Mouse (Mus musculus) heart, adult 2 months (tissue): Measurements from ENCODE around the gene Cchcr1. TPM values are rescaled to one million over a fixed set of nuclear protein-coding genes. Genes with fewer than 3 reads are reported as not detected.
"Not testable (repeated sequence)": the region's sequence is repeated elsewhere in the genome, so short reads cannot be mapped to it uniquely, and the experiment has no call there.

Source experiments
- DNase-seq, 2 experiments: peaks; one replicate each; pipeline ENCODE4 v3.0.0; 2021
- H3K27ac ChIP-seq: fragments of 200-600 bp; 2 replicates; pipeline ENCODE4 v1.8.1; 2022
- H3K27me3 ChIP-seq: fragments of 200-500 bp; 2 replicates; pipeline ENCODE4 v1.6.1; 2012; ENCODE audit warnings: mild to moderate bottlenecking, low read length, inconsistent platforms, mixed read lengths; ENCODE audit not compliant: control insufficient read depth, insufficient read depth
- H3K36me3 ChIP-seq: fragments of 200-500 bp; 2 replicates; pipeline ENCODE4 v1.6.1; 2012; ENCODE audit warnings: low read length, inconsistent platforms; ENCODE audit not compliant: control insufficient read depth, insufficient read depth
- H3K4me1 ChIP-seq: fragments of 200-500 bp; 2 replicates; pipeline ENCODE4 v1.6.1; 2011; ENCODE audit warnings: low read length; ENCODE audit not compliant: control insufficient read depth, insufficient read depth
- H3K4me3 ChIP-seq: fragments of 200-600 bp; 2 replicates; pipeline ENCODE4 v1.8.1; 2022
- H3K79me2 ChIP-seq: fragments of 200-500 bp; replicated peaks from 2 replicates; pipeline ENCODE4 v1.6.1; 2012; ENCODE audit warnings: mild to moderate bottlenecking, inconsistent platforms, low read length, moderate library complexity, mixed read lengths; ENCODE audit not compliant: control insufficient read depth, insufficient read depth
- H3K9ac ChIP-seq: fragments of 200-500 bp; 2 replicates; pipeline ENCODE4 v1.6.1; 2012; ENCODE audit warnings: low read depth, mild to moderate bottlenecking, control low read depth, inconsistent platforms, low read length, mixed read lengths
- CTCF ChIP-seq: fragments of 200-600 bp; IDR thresholded peaks from 2 replicates; pipeline ENCODE4 v1.8.1; 2022; ENCODE audit warnings: antibody characterized with exemption, mild to moderate bottlenecking, moderate library complexity
- EP300 ChIP-seq: fragments of 200-500 bp; IDR thresholded peaks from 2 replicates; pipeline ENCODE4 v1.6.1; 2011; ENCODE audit warnings: low read depth, low read length, control low read depth; ENCODE audit not compliant: insufficient read depth
- POLR2A ChIP-seq: fragments of 200-500 bp; IDR thresholded peaks from 2 replicates; pipeline ENCODE4 v1.6.1; 2011; ENCODE audit warnings: mild to moderate bottlenecking, low read depth, low read length, control low read depth; ENCODE audit not compliant: insufficient read depth
- WGBS: fragments of 180-500 bp; shearing (Covaris S2); methylation state at CpG from one replicate; pipeline ENCODE4 v1.1.7; 2018; 5-methylcytosine and 5-hydroxymethylcytosine counted together
- intact Hi-C: fragments of 180-260 bp; cut with DNase I; formaldehyde crosslinking; loops from one replicate; pipeline ENCODE4 v1.15.1; 2025
- polyA plus RNA-seq: library from polyadenylated mRNA; depleted of rRNA; stranded (reverse); fragments of >200 nt; gene quantifications from 2 replicates; pipeline ENCODE4 v1.2.3, GENCODE M21; 2012
- total RNA-seq, 2 experiments: library from RNA; stranded (reverse); gene quantifications; 2 replicates each; pipeline ENCODE4 v1.2.3; 2021

The Cchcr1 gene
- total and polyA plus RNA-seq, 3 experiments, result 1.9 to 3.7 (median 2.2) TPM

- WGBS, result 35% methylated on average over 5 of the region's 5 CpGs
- Histone ChIP-seq H3K27me3 (no peaks in the 10 kb centered on the region), H3K36me3 (no peaks in the 10 kb centered on the region), H3K4me1 (no peaks in the 10 kb centered on the region), H3K4me3 (no peak overlapping the region), H3K79me2 (no peaks in the 10 kb centered on the region), H3K27ac (no peak overlapping the region), H3K9ac (no peak overlapping the region)
- intact Hi-C loops, result no loop called here
- TF ChIP-seq EP300, result no peak
- no peak for DNase-seq
Measured at GRCm38 (mm10) chr17:35503849-35504248, 13.1 kb upstream of the Cchcr1 start.

GRCm38 (mm10) chr17:35504628-35505481 lies 12.0 kb upstream of the Cchcr1 start:
- Histone ChIP-seq H3K27ac (no peak overlapping the region), H3K4me3 (no peak overlapping the region), H3K27me3 (no peaks in the 10 kb centered on the region), H3K9ac (no peak overlapping the region), H3K4me1 (no peaks in the 10 kb centered on the region), H3K36me3 (no peaks in the 10 kb centered on the region), H3K79me2 (no peaks in the 10 kb centered on the region)
- TF ChIP-seq POLR2A, result no peak
- no peak for TF ChIP-seq CTCF
- TF ChIP-seq EP300, result no peak
- DNase-seq, result no peak
- intact Hi-C loops, result no loop called here
- WGBS, result 34% methylated on average over 8 of the region's 8 CpGs

- TF ChIP-seq CTCF (no peak), EP300 (no peak), POLR2A (no peak)
- intact Hi-C loops, result no loop called here
- Histone ChIP-seq H3K9ac (no peak within 1 kb of the TSS), H3K4me1 (no peaks in the 10 kb centered on the region), H3K36me3 (no peaks in the 10 kb centered on the region), H3K27me3 (no peaks in the 10 kb centered on the region), H3K4me3 (no peak within 1 kb of the TSS), H3K27ac (no peak within 1 kb of the TSS), H3K79me2 (no peaks in the 10 kb centered on the region)
- 56% methylated on average over 13 of the region's 13 CpGs for WGBS
- no peak for DNase-seq
Measured at GRCm38 (mm10) chr17:35505776-35506175, 11.1 kb upstream of the Cchcr1 start, which contains the start of gene Pou5f1. Gene Pou5f1, plus strand, starts transcription at chr17:35506018.

GRCm38 (mm10) chr17:35506881-35507280 lies 10.0 kb upstream of the Cchcr1 start:
- WGBS, result 39% methylated on average over 10 of the region's 10 CpGs
- intact Hi-C loops, result no loop called here
- no peak overlapping the region for H3K4me3 ChIP-seq
- TF ChIP-seq CTCF, result no peak
- H3K36me3 ChIP-seq, result no peaks in the 10 kb centered on the region
- H3K27me3 ChIP-seq, result no peaks in the 10 kb centered on the region
- no peak overlapping the region for H3K27ac ChIP-seq
- no peaks in the 10 kb centered on the region for H3K79me2 ChIP-seq
- no peak for DNase-seq
- H3K9ac ChIP-seq, result no peak overlapping the region
- no peaks in the 10 kb centered on the region for H3K4me1 ChIP-seq

GRCm38 (mm10) chr17:35507556-35508260 lies 9.2 kb upstream of the Cchcr1 start:
- H3K9ac ChIP-seq, result no peak overlapping the region
- no peaks in the 10 kb centered on the region for H3K36me3 ChIP-seq
- H3K4me1 ChIP-seq, result no peaks in the 10 kb centered on the region
- DNase-seq, result no peak
- no peaks in the 10 kb centered on the region for H3K79me2 ChIP-seq
- H3K27ac ChIP-seq, result no peak overlapping the region
- intact Hi-C loops, result no loop called here
- TF ChIP-seq EP300 (no peak), POLR2A (no peak), CTCF (no peak)
- 40% methylated on average over 13 of the region's 13 CpGs for WGBS
- H3K27me3 ChIP-seq, result no peaks in the 10 kb centered on the region
- H3K4me3 ChIP-seq, result no peak overlapping the region

GRCm38 (mm10) chr17:35508279-35508678 lies 8.6 kb upstream of the Cchcr1 start:
- H3K27me3 ChIP-seq, H3K36me3 ChIP-seq, H3K79me2 ChIP-seq, H3K4me3 ChIP-seq, H3K4me1 ChIP-seq, H3K9ac ChIP-seq, H3K27ac ChIP-seq, intact Hi-C loops, DNase-seq: not testable (repeated sequence)
- 66% methylated on average over 5 of the region's 5 CpGs for WGBS
